Mouse (Mus musculus): Measurements from ENCODE around the gene Asgr1. TPM values are rescaled to one million over a fixed set of nuclear protein-coding genes. Genes with fewer than 3 reads are reported as not detected.
A peak's percentile ranks its signal among the peaks of the same experiment; 100 is the strongest.

The Asgr1 gene
- total and polyA plus RNA-seq, 2 experiments from 2014 or later = not detected

GRCm38 (mm10) chr11:70075581-70075980, 21.7 kb downstream of the Asgr1 start:
- DNase-seq (ENCODE audit: low spot score) = no peak
- Histone ChIP-seq H3K27ac (ENCODE audit: low read depth) (no peak overlapping the region), H3K4me1 (ENCODE audit: control insufficient read depth, insufficient read depth) (no peaks in the 10 kb centered on the region), H3K4me3 (ENCODE audit: low read depth, low read length) (no peak overlapping the region), H3K27me3 (ENCODE audit: control insufficient read depth, insufficient read depth, low read length) (peaks cover 4% of the 10 kb centered on the region; the same call in 1 of the 2 replicates), H3K4me2 (ENCODE audit: low read depth, low read length) (no peak overlapping the region), H3K9me3 (replicated peaks; ENCODE audit: control insufficient read depth, low read length) (no peaks in the 10 kb centered on the region), H3K9ac (replicated peaks; ENCODE audit: low read depth, low read length) (no peak overlapping the region), H3K36me3 (replicated peaks; ENCODE audit: control insufficient read depth, insufficient read depth, low read length) (no peaks in the 10 kb centered on the region)
- no peak for TF ChIP-seq CTCF (IDR thresholded peaks at IDR 0.05; ENCODE audit: low read depth)
- TF ChIP-seq EP300 (IDR thresholded peaks at IDR 0.05; ENCODE audit: low read depth) = no peak
- no peak for ATAC-seq (ENCODE audit: insufficient read depth, low read depth)
- WGBS = 77% methylated on average over 6 of the region's 6 CpGs

GRCm38 (mm10) chr11:70077441-70077840, 23.6 kb downstream of the Asgr1 start:
- Histone ChIP-seq H3K4me2 (ENCODE audit: low read depth, low read length) (no peak overlapping the region), H3K4me1 (ENCODE audit: control insufficient read depth, insufficient read depth) (no peaks in the 10 kb centered on the region), H3K36me3 (replicated peaks; ENCODE audit: control insufficient read depth, insufficient read depth, low read length) (no peaks in the 10 kb centered on the region), H3K27me3 (ENCODE audit: control insufficient read depth, insufficient read depth, low read length) (peaks cover 4% of the 10 kb centered on the region; the same call in 1 of the 2 replicates), H3K4me3 (ENCODE audit: low read depth, low read length) (no peak overlapping the region), H3K9me3 (replicated peaks; ENCODE audit: control insufficient read depth, low read length) (no peaks in the 10 kb centered on the region), H3K9ac (replicated peaks; ENCODE audit: low read depth, low read length) (no peak overlapping the region), H3K27ac (ENCODE audit: low read depth) (no peak overlapping the region)
- WGBS = 45% methylated on average over 3 of the region's 3 CpGs
- DNase-seq (ENCODE audit: low spot score) = no peak
- ATAC-seq (ENCODE audit: insufficient read depth, low read depth) = no peak
- TF ChIP-seq EP300 (IDR thresholded peaks at IDR 0.05; ENCODE audit: low read depth) (no peak), CTCF (IDR thresholded peaks at IDR 0.05; ENCODE audit: low read depth) (no peak)

GRCm38 (mm10) chr11:70079175-70079574, 25.3 kb downstream of the Asgr1 start:
- WGBS = 68% methylated on average over 6 of the region's 6 CpGs

GRCm38 (mm10) chr11:70079928-70080327, 26.0 kb downstream of the Asgr1 start:
- DNase-seq (ENCODE audit: low spot score) = peak; percentile 21
- ATAC-seq (ENCODE audit: insufficient read depth, low read depth) = no peak
- no peak overlapping the region for H3K4me2 ChIP-seq (ENCODE audit: low read depth, low read length)
- H3K36me3 ChIP-seq (replicated peaks; ENCODE audit: control insufficient read depth, insufficient read depth, low read length) = no peaks in the 10 kb centered on the region
- no peaks in the 10 kb centered on the region for H3K9me3 ChIP-seq (replicated peaks; ENCODE audit: control insufficient read depth, low read length)
- no peak for TF ChIP-seq CTCF (IDR thresholded peaks at IDR 0.05; ENCODE audit: low read depth)
- TF ChIP-seq EP300 (IDR thresholded peaks at IDR 0.05; ENCODE audit: low read depth) = no peak
- H3K4me3 ChIP-seq (ENCODE audit: low read depth, low read length) = no peak overlapping the region
- H3K4me1 ChIP-seq (ENCODE audit: control insufficient read depth, insufficient read depth) = no peaks in the 10 kb centered on the region
- 43% methylated on average over 7 of the region's 7 CpGs for WGBS
- no peak overlapping the region for H3K27ac ChIP-seq (ENCODE audit: low read depth)
- no peak overlapping the region for H3K9ac ChIP-seq (replicated peaks; ENCODE audit: low read depth, low read length)
- no peaks in the 10 kb centered on the region for H3K27me3 ChIP-seq (ENCODE audit: control insufficient read depth, insufficient read depth, low read length)

More at GRCm38 (mm10) chr11:70079175-70079574, 25.3 kb downstream of the Asgr1 start:
- no peak overlapping the region for H3K4me2 ChIP-seq (ENCODE audit: low read depth, low read length)
- no peak overlapping the region for H3K27ac ChIP-seq (ENCODE audit: low read depth)
- H3K9me3 ChIP-seq (replicated peaks; ENCODE audit: control insufficient read depth, low read length) = no peaks in the 10 kb centered on the region
- H3K27me3 ChIP-seq (ENCODE audit: control insufficient read depth, insufficient read depth, low read length) = no peaks in the 10 kb centered on the region
- no peak overlapping the region for H3K9ac ChIP-seq (replicated peaks; ENCODE audit: low read depth, low read length)
- ATAC-seq (ENCODE audit: insufficient read depth, low read depth) (no peak), DNase-seq (ENCODE audit: low spot score) (no peak)
- no peaks in the 10 kb centered on the region for H3K36me3 ChIP-seq (replicated peaks; ENCODE audit: control insufficient read depth, insufficient read depth, low read length)
- TF ChIP-seq CTCF (IDR thresholded peaks at IDR 0.05; ENCODE audit: low read depth) (no peak), EP300 (IDR thresholded peaks at IDR 0.05; ENCODE audit: low read depth) (no peak)
- H3K4me3 ChIP-seq (ENCODE audit: low read depth, low read length) = no peak overlapping the region
- no peaks in the 10 kb centered on the region for H3K4me1 ChIP-seq (ENCODE audit: control insufficient read depth, insufficient read depth)

GRCm38 (mm10) chr11:70080803-70081590, 27.1 kb downstream of the Asgr1 start:
- TF ChIP-seq EP300 (IDR thresholded peaks at IDR 0.05; ENCODE audit: low read depth) = no peak
- TF ChIP-seq CTCF (IDR thresholded peaks at IDR 0.05; ENCODE audit: low read depth) = no peak
- 77% methylated on average over 15 of the region's 15 CpGs for WGBS
- no peak for ATAC-seq (ENCODE audit: insufficient read depth, low read depth)

More at GRCm38 (mm10) chr11:70080803-70081590, 27.1 kb downstream of the Asgr1 start:
- Histone ChIP-seq H3K4me2 (ENCODE audit: low read depth, low read length) (no peak overlapping the region), H3K9me3 (replicated peaks; ENCODE audit: control insufficient read depth, low read length) (no peaks in the 10 kb centered on the region), H3K4me1 (ENCODE audit: control insufficient read depth, insufficient read depth) (no peaks in the 10 kb centered on the region), H3K36me3 (replicated peaks; ENCODE audit: control insufficient read depth, insufficient read depth, low read length) (no peaks in the 10 kb centered on the region), H3K9ac (replicated peaks; ENCODE audit: low read depth, low read length) (no peak overlapping the region), H3K27ac (ENCODE audit: low read depth) (no peak overlapping the region), H3K4me3 (ENCODE audit: low read depth, low read length) (no peak overlapping the region), H3K27me3 (ENCODE audit: control insufficient read depth, insufficient read depth, low read length) (no peaks in the 10 kb centered on the region)
- DNase-seq (ENCODE audit: low spot score) = no peak
